Mouse (Mus musculus): ENCODE data around the gene Aadacl2. TPM values are rescaled to one million over a fixed set of nuclear protein-coding genes. Genes with fewer than 3 reads are reported as not detected.

The Aadacl2 gene
- polyA plus RNA-seq (2016; fragmentation: Nextera tagmentation; extraction: Ambion mirVana): not detected in 2 replicates

- Histone ChIP-seq H3K27ac (no peak within 1 kb of the TSS), H3K27me3 (no peaks in the 10 kb centered on the region), H3K9ac (no peak within 1 kb of the TSS), H3K4me1 (no peaks in the 10 kb centered on the region), H3K4me3 (no peak within 1 kb of the TSS), H3K9me3 (no peaks in the 10 kb centered on the region), H3K36me3 (no peaks in the 10 kb centered on the region), H3K4me2 (replicated peaks) (no peak within 1 kb of the TSS)
- no peak for ATAC-seq (ENCODE audit: insufficient number of reproducible peaks, insufficient read depth, low FRiP score, low TSS enrichment)
- 81% methylated on average over 1 of the region's 1 CpGs for WGBS
These were observed at the start of gene Aadacl2 for GRCm38 (mm10) chr3:60006443-60006842. Gene Aadacl2 (plus strand): TSS chr3:60006743.

- WGBS: 88% methylated on average over 5 of the region's 5 CpGs
These were observed 35.7 kb upstream of the Aadacl2 start for GRCm38 (mm10) chr3:59970891-59971290.

GRCm38 (mm10) chr3:59974591-59974990, 32.0 kb upstream of the Aadacl2 start:
- Histone ChIP-seq H3K9ac (no peak overlapping the region), H3K36me3 (no peaks in the 10 kb centered on the region), H3K4me3 (no peak overlapping the region), H3K27ac (no peak overlapping the region), H3K27me3 (no peaks in the 10 kb centered on the region), H3K9me3 (no peaks in the 10 kb centered on the region), H3K4me1 (no peaks in the 10 kb centered on the region), H3K4me2 (replicated peaks) (no peak overlapping the region)
- no peak for ATAC-seq (ENCODE audit: insufficient number of reproducible peaks, insufficient read depth, low FRiP score, low TSS enrichment)

More at GRCm38 (mm10) chr3:59970891-59971290, 35.7 kb upstream of the Aadacl2 start:
- H3K27ac ChIP-seq: no peak overlapping the region
- no peaks in the 10 kb centered on the region for H3K36me3 ChIP-seq
- H3K4me3 ChIP-seq: no peak overlapping the region
- H3K27me3 ChIP-seq: no peaks in the 10 kb centered on the region
- no peaks in the 10 kb centered on the region for H3K4me1 ChIP-seq
- ATAC-seq (ENCODE audit: insufficient number of reproducible peaks, insufficient read depth, low FRiP score, low TSS enrichment): no peak
- H3K4me2 ChIP-seq (replicated peaks): no peak overlapping the region
- H3K9ac ChIP-seq: no peak overlapping the region
- H3K9me3 ChIP-seq: no peaks in the 10 kb centered on the region

- Histone ChIP-seq H3K4me1 (no peaks in the 10 kb centered on the region), H3K9ac (no peak overlapping the region), H3K9me3 (no peaks in the 10 kb centered on the region), H3K36me3 (no peaks in the 10 kb centered on the region), H3K4me3 (no peak overlapping the region), H3K4me2 (replicated peaks) (no peak overlapping the region), H3K27ac (no peak overlapping the region), H3K27me3 (no peaks in the 10 kb centered on the region)
- ATAC-seq (ENCODE audit: insufficient number of reproducible peaks, insufficient read depth, low FRiP score, low TSS enrichment): no peak
These were observed 2.9 kb upstream of the Aadacl2 start for GRCm38 (mm10) chr3:60003622-60004021.

- 67% methylated on average over 1 of the region's 1 CpGs for WGBS
- Histone ChIP-seq H3K9ac (no peak within 1 kb of the TSS), H3K9me3 (no peaks in the 10 kb centered on the region), H3K4me2 (replicated peaks) (no peak within 1 kb of the TSS), H3K36me3 (no peaks in the 10 kb centered on the region), H3K4me3 (no peak within 1 kb of the TSS), H3K27me3 (no peaks in the 10 kb centered on the region), H3K27ac (no peak within 1 kb of the TSS), H3K4me1 (no peaks in the 10 kb centered on the region)
- no peak for ATAC-seq (ENCODE audit: insufficient number of reproducible peaks, insufficient read depth, low FRiP score, low TSS enrichment)
These were observed 18.9 kb downstream of the Aadacl2 start, which contains the start of gene Aadac for GRCm38 (mm10) chr3:60025417-60025816. Gene Aadac (plus strand): TSS chr3:60025717.

- Histone ChIP-seq H3K27me3 (no peaks in the 10 kb centered on the region), H3K9me3 (no peaks in the 10 kb centered on the region), H3K4me3 (no peak overlapping the region), H3K36me3 (no peaks in the 10 kb centered on the region), H3K9ac (no peak overlapping the region), H3K4me1 (no peaks in the 10 kb centered on the region), H3K4me2 (replicated peaks) (no peak overlapping the region), H3K27ac (no peak overlapping the region)
- no peak for ATAC-seq (ENCODE audit: insufficient number of reproducible peaks, insufficient read depth, low FRiP score, low TSS enrichment)
- WGBS: 85% methylated on average over 4 of the region's 4 CpGs
These were observed 25.0 kb downstream of the Aadacl2 start for GRCm38 (mm10) chr3:60031511-60031910.

- WGBS: 85% methylated on average over 3 of the region's 3 CpGs
- Histone ChIP-seq H3K4me1 (no peaks in the 10 kb centered on the region), H3K9ac (no peak overlapping the region), H3K27ac (no peak overlapping the region), H3K27me3 (no peaks in the 10 kb centered on the region), H3K36me3 (no peaks in the 10 kb centered on the region), H3K4me2 (replicated peaks) (no peak overlapping the region), H3K9me3 (no peaks in the 10 kb centered on the region), H3K4me3 (no peak overlapping the region)
- ATAC-seq (ENCODE audit: insufficient number of reproducible peaks, insufficient read depth, low FRiP score, low TSS enrichment): no peak
These were observed 39.8 kb downstream of the Aadacl2 start for GRCm38 (mm10) chr3:60046221-60046913.

- 81% methylated on average over 3 of the region's 3 CpGs for WGBS
- Histone ChIP-seq H3K36me3 (no peaks in the 10 kb centered on the region), H3K4me3 (no peak overlapping the region), H3K27me3 (no peaks in the 10 kb centered on the region), H3K9ac (no peak overlapping the region), H3K27ac (no peak overlapping the region), H3K4me1 (no peaks in the 10 kb centered on the region), H3K9me3 (no peaks in the 10 kb centered on the region), H3K4me2 (replicated peaks) (no peak overlapping the region)
- ATAC-seq (ENCODE audit: insufficient number of reproducible peaks, insufficient read depth, low FRiP score, low TSS enrichment): no peak
These were observed 46.8 kb downstream of the Aadacl2 start for GRCm38 (mm10) chr3:60053231-60053927.

- WGBS: 88% methylated on average over 2 of the region's 2 CpGs
- no peaks in the 10 kb centered on the region for H3K4me1 ChIP-seq
- H3K27me3 ChIP-seq: no peaks in the 10 kb centered on the region
- H3K4me2 ChIP-seq (replicated peaks): no peak overlapping the region
- H3K36me3 ChIP-seq: no peaks in the 10 kb centered on the region
- H3K27ac ChIP-seq: no peak overlapping the region
- no peak overlapping the region for H3K4me3 ChIP-seq
- H3K9ac ChIP-seq: no peak overlapping the region
- no peaks in the 10 kb centered on the region for H3K9me3 ChIP-seq
- ATAC-seq (ENCODE audit: insufficient number of reproducible peaks, insufficient read depth, low FRiP score, low TSS enrichment): no peak
These were observed 47.4 kb downstream of the Aadacl2 start for GRCm38 (mm10) chr3:60053931-60054330.

GRCm38 (mm10) chr3:60056451-60056850, 49.9 kb downstream of the Aadacl2 start:
- H3K4me3 ChIP-seq: no peak overlapping the region
- H3K9me3 ChIP-seq: no peaks in the 10 kb centered on the region
- H3K4me2 ChIP-seq (replicated peaks): no peak overlapping the region
- H3K27ac ChIP-seq: no peak overlapping the region
- H3K36me3 ChIP-seq: no peaks in the 10 kb centered on the region
- H3K4me1 ChIP-seq: no peaks in the 10 kb centered on the region
- no peak overlapping the region for H3K9ac ChIP-seq
- 26% methylated on average over 3 of the region's 3 CpGs for WGBS
- ATAC-seq (ENCODE audit: insufficient number of reproducible peaks, insufficient read depth, low FRiP score, low TSS enrichment): no peak
- H3K27me3 ChIP-seq: no peaks in the 10 kb centered on the region

GRCm38 (mm10) chr3:60057070-60057808, 50.7 kb downstream of the Aadacl2 start:
- Histone ChIP-seq H3K4me1 (no peaks in the 10 kb centered on the region), H3K36me3 (no peaks in the 10 kb centered on the region), H3K4me3 (no peak overlapping the region), H3K9me3 (no peaks in the 10 kb centered on the region), H3K4me2 (replicated peaks) (no peak overlapping the region), H3K27me3 (no peaks in the 10 kb centered on the region), H3K9ac (no peak overlapping the region), H3K27ac (no peak overlapping the region)
- 77% methylated on average over 2 of the region's 2 CpGs for WGBS
- no peak for ATAC-seq (ENCODE audit: insufficient number of reproducible peaks, insufficient read depth, low FRiP score, low TSS enrichment)

GRCm38 (mm10) chr3:60057809-60058082, 51.2 kb downstream of the Aadacl2 start:
- H3K9ac ChIP-seq: no peak overlapping the region
- H3K36me3 ChIP-seq: no peaks in the 10 kb centered on the region
- no peak for ATAC-seq (ENCODE audit: insufficient number of reproducible peaks, insufficient read depth, low FRiP score, low TSS enrichment)
- H3K4me1 ChIP-seq: no peaks in the 10 kb centered on the region
- no peaks in the 10 kb centered on the region for H3K9me3 ChIP-seq
- no peak overlapping the region for H3K4me2 ChIP-seq (replicated peaks)
- H3K27me3 ChIP-seq: no peaks in the 10 kb centered on the region
- WGBS: 71% methylated on average over 1 of the region's 1 CpGs
- H3K4me3 ChIP-seq: no peak overlapping the region
- H3K27ac ChIP-seq: no peak overlapping the region

All from embryonic facial prominence, embryonic 12.5 days (tissue).